Mouse (Mus musculus) macrophage (primary cell): ENCODE data around the gene Isca1. TPM values are rescaled to one million over a fixed set of nuclear protein-coding genes. Genes with fewer than 3 reads are reported as not detected.
"Not testable (repeated sequence)": the region's sequence is repeated elsewhere in the genome, so short reads cannot be mapped to it uniquely, and the experiment has no call there.

Experiments
- H3K27ac ChIP-seq: fragments of 350-480 bp; formaldehyde crosslinking; 2 replicates; pipeline ENCODE4 v1.9.0; 2021
- H3K36me3 ChIP-seq: fragments of 350-480 bp; formaldehyde crosslinking; 2 replicates; pipeline ENCODE4 v1.9.0; 2021; ENCODE audit errors: inconsistent target
- H3K4me3 ChIP-seq: fragments of 350-480 bp; formaldehyde crosslinking; 2 replicates; pipeline ENCODE4 v1.9.0; 2021; ENCODE audit errors: inconsistent target
- H3K79me2 ChIP-seq: fragments of 350-480 bp; formaldehyde crosslinking; 2 replicates; pipeline ENCODE4 v1.9.0; 2021; ENCODE audit errors: inconsistent target
- WGBS: methylation state at CpG from one replicate; pipeline ENCODE4 v1.1.7; 2026; ENCODE audit warnings: inconsistent platforms; ENCODE audit not compliant: missing documents; 5-methylcytosine and 5-hydroxymethylcytosine counted together
- polyA plus RNA-seq: library from polyadenylated mRNA; stranded (reverse); fragments of 250-400 nt; gene quantifications from 3 replicates; pipeline ENCODE4 v1.2.4, GENCODE M21; 2018; ENCODE audit warnings: inconsistent platforms

Isca1 gene
- polyA plus RNA-seq, 1 experiment from 2014 or later, result 41.7 TPM

DNA sequence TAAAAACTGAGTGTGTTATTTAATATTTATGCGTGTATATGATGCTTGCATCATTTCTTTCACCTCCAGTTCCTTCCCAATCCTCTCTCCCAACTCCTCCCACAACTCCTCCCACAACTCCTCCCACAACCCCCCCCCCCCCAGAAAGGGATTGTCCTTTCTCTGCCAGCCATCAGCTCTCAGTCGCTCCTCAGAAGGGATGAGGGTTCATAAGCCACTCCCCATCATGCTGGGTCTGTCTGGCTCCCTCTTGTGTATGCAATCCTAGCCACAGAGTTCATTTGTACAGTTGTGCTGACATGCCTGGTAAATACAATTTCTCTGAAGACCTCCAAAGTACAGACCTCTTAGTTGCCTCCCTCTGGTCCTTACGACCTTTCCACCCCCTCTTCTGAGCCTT is 34.4 kb downstream of the Isca1 start:
- no peak overlapping the region for H3K4me3 ChIP-seq
- no peak overlapping the region for H3K27ac ChIP-seq
- H3K36me3 ChIP-seq, result no peaks in the 10 kb centered on the region
- WGBS, result 43% methylated on average over 2 of the region's 3 CpGs
- H3K79me2 ChIP-seq, result no peaks in the 10 kb centered on the region

DNA sequence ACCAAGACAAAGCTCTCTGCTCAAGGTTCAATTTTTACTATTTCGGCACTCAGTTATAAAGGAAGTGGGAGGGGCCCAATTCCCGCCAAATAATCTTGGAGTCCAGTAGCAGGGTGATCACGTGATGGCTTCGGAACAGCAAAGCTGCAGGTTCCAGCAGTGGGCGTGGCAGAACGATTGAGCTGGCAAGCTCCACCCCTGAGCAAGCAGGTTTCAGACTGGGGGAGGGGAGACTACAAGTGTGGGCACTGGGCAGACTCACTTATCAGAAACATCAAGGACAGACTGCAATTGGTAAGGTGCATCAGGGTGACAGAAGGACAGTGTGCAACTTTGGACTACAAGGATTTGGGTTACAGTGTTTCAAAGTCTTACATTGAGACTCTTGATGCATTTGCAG is 35.3 kb downstream of the Isca1 start:
- H3K4me3 ChIP-seq, H3K36me3 ChIP-seq, H3K27ac ChIP-seq, H3K79me2 ChIP-seq: not testable (repeated sequence)
- 41% methylated on average over 5 of the region's 6 CpGs for WGBS

DNA sequence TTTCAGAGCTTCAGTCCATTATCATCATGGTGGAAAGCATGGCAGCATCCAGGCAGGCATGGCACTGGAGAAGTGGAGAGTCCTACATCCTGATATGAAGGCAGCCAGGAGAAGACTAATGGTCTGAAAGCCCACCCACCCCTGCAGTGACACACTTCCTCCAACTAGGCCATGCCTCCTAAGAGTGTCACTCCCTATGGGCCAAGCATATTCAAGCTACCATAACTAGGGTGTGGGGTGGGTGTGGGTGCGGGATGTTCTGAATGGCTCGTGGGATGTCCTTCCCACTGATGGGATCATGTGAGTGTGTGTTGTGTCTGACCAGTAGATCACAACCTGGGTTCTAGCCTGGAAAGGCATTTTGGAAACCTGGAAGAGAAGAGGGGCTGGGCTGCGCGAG is 35.7 kb downstream of the Isca1 start:
- H3K4me3 ChIP-seq, result no peak overlapping the region
- no peaks in the 10 kb centered on the region for H3K36me3 ChIP-seq
- no peaks in the 10 kb centered on the region for H3K79me2 ChIP-seq
- H3K27ac ChIP-seq, result no peak overlapping the region
- 100% methylated on average over 2 of the region's 4 CpGs for WGBS

DNA sequence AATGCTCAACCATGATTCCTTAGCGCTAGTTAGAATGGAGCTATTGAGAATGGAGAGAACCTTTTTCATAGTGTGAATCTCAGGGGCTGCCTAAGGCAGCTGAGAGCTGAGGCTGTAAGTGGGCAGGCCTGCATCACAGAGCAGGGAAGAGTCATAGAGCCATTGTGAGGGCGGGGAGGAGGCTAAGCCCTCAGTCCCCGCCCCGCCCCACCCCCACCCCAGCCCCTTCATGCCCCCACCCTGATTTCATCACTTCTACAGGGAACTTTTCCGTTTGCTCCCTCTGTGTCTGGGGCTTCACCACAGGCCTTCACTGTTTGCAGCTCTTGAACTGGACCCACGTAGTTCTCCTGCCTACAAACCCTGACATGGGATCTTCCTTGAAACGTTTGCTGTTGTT is 38.0 kb downstream of the Isca1 start, which contains the start of gene Spata31d1d:
Gene Spata31d1d, minus strand, starts transcription at position 101 of the 400 bp plus-strand sequence.
- WGBS, result 73% methylated on average over 4 of the region's 7 CpGs

DNA sequence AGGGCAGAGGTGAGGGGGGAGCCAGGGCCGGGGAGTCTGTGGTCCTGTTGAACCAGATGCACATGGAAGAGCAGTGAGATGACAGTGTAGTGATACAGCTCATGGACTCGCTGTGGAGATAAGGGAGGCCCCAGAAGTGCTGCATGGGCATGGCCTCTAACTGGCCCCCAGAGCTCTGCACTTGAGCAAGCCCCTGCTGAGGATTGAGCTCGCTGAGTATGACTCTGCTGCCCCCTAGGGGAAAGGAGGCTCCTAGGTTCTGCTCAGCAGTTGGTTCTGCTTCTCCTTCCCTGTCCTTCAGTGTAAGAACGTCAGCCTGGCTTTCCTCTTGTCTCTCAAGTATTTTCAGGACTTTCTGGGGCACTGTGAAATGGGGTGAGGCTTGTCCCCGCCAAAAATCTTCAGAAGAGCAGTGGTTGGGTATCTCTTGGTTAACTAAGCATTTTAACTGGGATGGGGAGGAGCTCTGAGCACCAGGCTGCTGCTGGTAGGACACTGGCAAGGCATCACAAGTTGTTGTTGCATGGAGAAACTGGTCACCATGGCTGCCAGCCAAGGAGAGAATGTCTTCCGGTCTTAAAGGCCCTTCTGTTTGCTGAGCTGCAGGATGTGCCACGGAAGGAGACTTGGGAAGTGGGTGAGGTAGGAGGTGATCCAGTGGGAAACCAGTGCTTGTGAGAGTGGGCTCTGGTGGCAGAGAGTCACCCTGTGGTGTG is 41.1 kb downstream of the Isca1 start:
- 27% methylated on average over 7 of the region's 7 CpGs for WGBS
- Histone ChIP-seq H3K79me2 (no peaks in the 10 kb centered on the region), H3K4me3 (no peak overlapping the region), H3K36me3 (no peaks in the 10 kb centered on the region), H3K27ac (no peak overlapping the region)

More for the DNA sequence above, 38.0 kb downstream of the Isca1 start, which contains the start of gene Spata31d1d:
- Histone ChIP-seq H3K4me3 (no peak within 1 kb of the TSS), H3K79me2 (no peaks in the 10 kb centered on the region), H3K36me3 (no peaks in the 10 kb centered on the region), H3K27ac (no peak within 1 kb of the TSS)

DNA sequence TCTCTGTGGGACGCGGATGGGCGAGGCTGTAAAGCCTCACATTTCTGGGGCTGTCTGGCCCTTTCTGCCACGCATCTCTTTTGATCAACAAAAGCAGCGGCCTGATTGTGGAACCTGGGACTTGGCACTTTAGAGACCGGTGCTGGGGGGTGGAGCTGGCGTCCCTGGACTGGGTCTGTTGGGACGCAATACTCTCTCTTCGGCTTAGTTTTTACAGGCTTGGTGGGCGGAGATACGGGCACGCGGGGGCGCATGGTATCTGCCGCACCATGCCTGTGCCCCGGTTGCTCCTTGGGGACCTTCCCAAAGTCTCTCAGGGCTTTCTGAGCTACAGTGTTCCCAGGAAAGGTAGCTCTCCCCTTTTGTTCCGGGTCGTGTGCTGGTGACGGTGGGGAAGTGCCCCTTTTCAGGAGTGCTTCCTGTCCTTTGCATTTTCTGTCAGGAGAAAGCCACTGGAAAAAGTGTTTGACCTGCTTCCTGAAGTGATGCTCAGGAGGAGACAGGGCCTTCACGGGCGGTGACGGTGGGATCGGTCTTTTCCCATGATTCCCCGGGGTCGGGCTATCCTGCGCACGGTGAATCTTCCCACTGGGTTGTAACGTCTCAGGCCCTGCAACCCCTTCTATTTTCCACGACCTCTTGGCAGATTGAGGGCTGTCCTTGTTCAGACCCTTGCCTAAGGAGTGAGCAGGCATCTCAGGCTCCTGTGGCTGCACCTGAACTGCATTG is 43.3 kb downstream of the Isca1 start:
- no peak overlapping the region for H3K27ac ChIP-seq
- H3K79me2 ChIP-seq, result no peaks in the 10 kb centered on the region
- H3K36me3 ChIP-seq, result no peaks in the 10 kb centered on the region
- WGBS, result 54% methylated on average over 29 of the region's 29 CpGs
- no peak overlapping the region for H3K4me3 ChIP-seq

DNA sequence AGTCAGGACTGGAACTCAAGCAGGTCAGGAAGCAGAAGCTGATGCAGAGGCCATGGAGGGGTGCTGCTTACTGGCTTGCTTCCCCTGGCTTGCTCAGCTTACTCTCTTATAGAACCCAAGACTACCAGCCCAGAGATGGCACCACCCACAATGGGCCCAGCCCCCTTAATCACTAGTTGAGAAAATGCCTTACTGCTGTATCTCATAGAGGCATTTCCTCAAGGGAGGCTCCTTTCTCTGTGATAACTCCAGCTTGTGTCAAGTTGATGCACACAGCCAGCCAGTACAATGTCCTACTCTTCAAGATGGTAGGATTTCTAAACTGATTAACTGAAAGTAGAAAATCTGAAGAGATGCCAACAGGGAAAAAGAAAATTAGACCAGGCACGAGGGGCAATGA is 47.5 kb downstream of the Isca1 start:
- H3K36me3 ChIP-seq, H3K4me3 ChIP-seq, H3K27ac ChIP-seq, H3K79me2 ChIP-seq: not testable (repeated sequence)
- WGBS, result 73% methylated on average over 1 of the region's 1 CpGs

DNA sequence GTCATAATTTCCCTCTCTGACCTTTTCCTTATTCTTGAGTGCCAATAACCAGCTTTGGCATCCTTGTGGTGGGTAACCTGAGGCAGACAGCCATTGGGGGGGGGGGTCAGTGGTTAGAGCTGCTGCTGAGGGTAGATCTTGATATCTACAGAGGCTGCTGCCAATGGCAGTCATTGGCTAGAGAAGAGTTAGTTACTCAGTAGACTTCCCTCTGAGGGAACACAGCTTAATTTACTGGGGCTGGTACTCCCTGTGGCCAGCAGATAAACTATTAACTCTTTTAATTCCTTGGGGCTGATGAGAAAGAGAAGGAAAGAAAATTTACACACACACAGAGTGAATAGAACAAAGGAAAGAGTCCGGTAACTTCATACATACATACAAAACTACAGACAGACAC is 50.1 kb downstream of the Isca1 start:
- H3K27ac ChIP-seq, result no peak overlapping the region
- no peaks in the 10 kb centered on the region for H3K36me3 ChIP-seq
- H3K79me2 ChIP-seq, result no peaks in the 10 kb centered on the region
- WGBS, result 78% methylated on average over 1 of the region's 1 CpGs
- H3K4me3 ChIP-seq, result no peak overlapping the region

DNA sequence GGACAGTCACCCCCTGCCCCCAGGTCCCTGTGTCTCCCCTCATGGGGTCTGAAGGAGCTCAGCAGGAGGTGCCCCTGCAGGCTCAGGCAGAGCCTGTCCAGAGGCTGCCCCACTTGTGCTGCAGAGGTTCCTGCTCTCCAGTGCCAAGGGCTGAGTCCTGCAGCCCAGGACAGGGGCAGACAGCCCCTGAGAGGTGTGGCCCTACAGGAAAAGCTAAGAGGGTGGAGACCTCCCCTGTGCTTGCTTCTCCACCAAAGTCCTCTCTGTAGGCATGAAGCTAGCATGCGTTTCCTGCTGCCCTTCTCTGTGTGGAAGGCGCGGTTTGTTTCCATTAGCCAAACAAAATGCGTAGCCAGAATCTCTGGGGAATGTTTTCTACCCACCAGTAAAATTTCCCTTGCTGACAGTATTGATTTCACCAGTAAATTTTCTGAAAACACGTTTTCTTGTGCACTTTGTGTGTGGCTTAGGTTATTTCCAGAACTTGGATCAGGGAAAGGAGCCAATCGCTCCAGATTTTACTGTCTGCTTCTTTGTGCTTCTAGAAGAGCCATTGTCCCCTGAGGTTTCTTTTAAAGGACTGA is 50.7 kb downstream of the Isca1 start:
- H3K27ac ChIP-seq, H3K4me3 ChIP-seq, H3K79me2 ChIP-seq, H3K36me3 ChIP-seq: not testable (repeated sequence)
- 16% methylated on average over 6 of the region's 6 CpGs for WGBS

DNA sequence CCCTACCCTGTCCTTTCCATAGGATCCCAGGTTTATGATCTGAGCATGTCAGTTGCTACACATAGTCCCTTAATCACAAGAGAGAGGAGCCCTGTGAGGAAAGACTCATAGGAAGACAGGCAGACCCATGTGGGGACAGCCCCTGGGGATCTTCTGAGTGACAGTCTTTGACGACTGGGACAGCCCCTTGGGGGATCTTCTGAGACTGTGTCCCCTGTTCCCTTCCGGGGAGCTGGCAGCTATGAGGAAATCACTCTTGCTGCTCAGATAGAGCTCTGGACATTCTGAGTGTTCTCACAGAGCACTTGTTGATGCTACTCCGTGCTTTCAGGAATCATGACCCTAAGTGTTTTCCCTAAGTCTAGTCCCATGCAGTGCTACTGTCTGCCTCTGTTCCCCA is 55.9 kb downstream of the Isca1 start:
- H3K36me3 ChIP-seq, result no peaks in the 10 kb centered on the region
- 63% methylated on average over 3 of the region's 3 CpGs for WGBS
- H3K4me3 ChIP-seq, result no peak overlapping the region
- no peak overlapping the region for H3K27ac ChIP-seq
- no peaks in the 10 kb centered on the region for H3K79me2 ChIP-seq

DNA sequence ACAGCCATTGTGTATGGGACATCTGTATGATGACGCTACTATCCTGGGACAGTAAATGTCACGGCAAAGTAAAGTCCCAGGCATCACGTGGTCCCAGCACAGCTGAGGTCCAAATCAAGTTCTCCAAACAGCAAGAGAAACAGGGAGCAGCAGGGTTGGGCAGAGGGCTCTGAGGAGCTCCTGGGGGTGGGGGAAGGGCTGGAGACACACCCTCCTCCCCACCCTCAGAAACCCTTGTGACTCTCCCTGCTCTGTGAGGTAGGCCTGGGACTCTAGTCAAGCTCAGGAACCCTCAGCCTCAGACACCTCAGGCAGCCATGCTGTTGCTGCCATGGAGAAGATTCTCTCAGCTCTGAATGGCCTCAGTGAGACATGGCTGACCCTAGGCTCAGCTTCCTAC is 57.6 kb downstream of the Isca1 start, which contains the start of gene Spata31d1b:
Gene Spata31d1b, plus strand, starts transcription at position 301 of the 400 bp plus-strand sequence.
- not testable (repeated sequence) for H3K79me2 ChIP-seq, H3K27ac ChIP-seq, H3K36me3 ChIP-seq, H3K4me3 ChIP-seq
- 77% methylated on average over 3 of the region's 3 CpGs for WGBS

DNA sequence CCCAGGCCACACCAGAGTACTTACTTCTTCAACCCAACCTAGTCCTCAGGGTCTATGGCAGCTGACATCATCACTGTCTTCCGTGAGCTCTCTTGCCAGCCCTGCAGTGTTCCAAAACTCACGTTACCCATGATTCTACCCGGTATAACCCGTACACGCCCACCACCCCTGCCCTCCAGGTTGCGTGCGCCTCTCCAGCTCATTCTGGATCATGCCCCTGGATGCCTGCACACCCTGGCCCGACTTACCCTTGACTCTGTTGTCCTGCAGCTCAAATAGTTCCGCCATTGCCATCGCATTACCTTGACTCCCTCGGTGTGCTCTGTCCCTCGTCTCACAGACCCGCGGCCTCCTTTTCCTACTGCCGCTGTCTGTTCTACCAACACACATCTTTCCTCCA is 59.4 kb downstream of the Isca1 start, which contains the start of gene Spata31d1a:
Gene Spata31d1a, minus strand, starts transcription at position 101 of the 400 bp plus-strand sequence.
- no peaks in the 10 kb centered on the region for H3K36me3 ChIP-seq
- no peak within 1 kb of the TSS for H3K4me3 ChIP-seq
- no peak within 1 kb of the TSS for H3K27ac ChIP-seq
- WGBS, result 93% methylated on average over 14 of the region's 15 CpGs
- H3K79me2 ChIP-seq, result no peaks in the 10 kb centered on the region
